ENCODE assay signal across 28 mouse cellular contexts in genomic region chr14:111738943-111739342, GRCm38 (mm10).
DNase-seq lines count a peak whose midpoint lies in the region; ATAC-seq and TF ChIP-seq lines count a peak whose summit lies in the region.
"Had no signal": no experiment of that assay in that cellular context is flagged by ENCODE, and none has a peak within 500 bp of the region (broad histone marks: within the 10 kb centered on the region; RNA-seq: fewer than 3 reads in every experiment).

No protein-coding gene starts in this region.

- no peak overlapping the region for H3K4me3 ChIP-seq in midbrain, embryonic 12.5 days
- H3K4me3 ChIP-seq in midbrain, embryonic 15.5 days: no peak overlapping the region
- H3K4me3 ChIP-seq in forebrain, embryonic 13.5 days: no peak overlapping the region
- no peak overlapping the region for H3K4me3 ChIP-seq in hindbrain, embryonic 13.5 days
- H3K4me3 ChIP-seq in heart, embryonic 10.5 days: no peak overlapping the region
- H3K4me3 ChIP-seq: erythroblast, embryonic 14.5 days; gastrocnemius, adult 2 months; heart, embryonic 12.5 days; intestine, embryonic 15.5 days had no signal

- 37% methylated on average over 5 of the region's 5 CpGs for WGBS in midbrain, embryonic 12.5 days
- WGBS in midbrain, embryonic 15.5 days: 28% methylated on average over 5 of the region's 5 CpGs
- 15% methylated on average over 5 of the region's 5 CpGs for whole genome bisulfite sequencing in forebrain, embryonic 13.5 days
- WGBS in hindbrain, embryonic 13.5 days: 30% methylated on average over 5 of the region's 5 CpGs
- WGBS in heart, embryonic 10.5 days: 74% methylated on average over 5 of the region's 5 CpGs

- no peaks in the 10 kb centered on the region for H3K27me3 ChIP-seq in midbrain, embryonic 12.5 days
- H3K27me3 ChIP-seq in midbrain, embryonic 15.5 days (replicated peaks): no peaks in the 10 kb centered on the region
- H3K27me3 ChIP-seq in forebrain, embryonic 13.5 days: no peaks in the 10 kb centered on the region
- no peaks in the 10 kb centered on the region for H3K27me3 ChIP-seq in hindbrain, embryonic 13.5 days
- H3K27me3 ChIP-seq in heart, embryonic 10.5 days (ENCODE audit: insufficient read depth, poor library complexity, severe bottlenecking): no peaks in the 10 kb centered on the region
- H3K27me3 ChIP-seq: heart, embryonic 12.5 days; intestine, embryonic 15.5 days had no signal

- TF ChIP-seq POLR2A in brain, embryonic 14.5 days (IDR thresholded peaks at IDR 0.05; ENCODE audit: borderline replicate concordance, extremely low read depth, insufficient read depth, insufficient read length, poor library complexity, severe bottlenecking): no peak

- peaks cover 4% of the 10 kb centered on the region; the same call in 1 of the 2 replicates for H3K4me1 ChIP-seq in midbrain, embryonic 12.5 days
- 0 out of 2 replicates have a peak, but pooled peaks cover 5% of the 10 kb centered on the region for H3K4me1 ChIP-seq in midbrain, embryonic 15.5 days
- H3K4me1 ChIP-seq in forebrain, embryonic 13.5 days: peaks cover 5% of the 10 kb centered on the region
- peaks cover 4% of the 10 kb centered on the region for H3K4me1 ChIP-seq in hindbrain, embryonic 13.5 days (replicated peaks)
- H3K4me1 ChIP-seq in heart, embryonic 10.5 days: no peaks in the 10 kb centered on the region
- H3K4me1 ChIP-seq: heart, embryonic 12.5 days; intestine, embryonic 15.5 days had no signal

- TF ChIP-seq CTCF in brain, embryonic 14.5 days (IDR thresholded peaks at IDR 0.05; ENCODE audit: borderline replicate concordance, extremely low read depth, insufficient read depth, insufficient read length): no peak

- DNase-seq in brain, embryonic 14.5 days (ENCODE audit: low read depth): peak; percentile 73
- DNase-seq in lung, postnatal 4 days: no peak
- no peak for DNase-seq in heart, embryonic 10.5 days (ENCODE audit: low spot score)
- no peak for DNase-seq in left cerebral cortex, adult 8-10 months (ENCODE audit: low spot score in 2 of 2)
- DNase-seq: adrenal gland, adult 2 months; adrenal gland, postnatal 36 days; B cell, adult 2 months; cerebellum, adult 2 months; cerebellum, postnatal 14 days; gastrocnemius, adult 2 months; gastrocnemius, postnatal 36 days; heart, adult 18-20 months; kidney, adult 8-10 months; layer of hippocampus, postnatal 36 days; liver; lung, adult 2 months; lung, postnatal 10 days; retina, postnatal 1 day; right cerebral cortex, postnatal 14 days had no signal

- no peaks in the 10 kb centered on the region for H3K36me3 ChIP-seq in midbrain, embryonic 12.5 days
- H3K36me3 ChIP-seq in midbrain, embryonic 15.5 days (replicated peaks): no peaks in the 10 kb centered on the region
- H3K36me3 ChIP-seq in forebrain, embryonic 13.5 days (ENCODE audit: poor library complexity, severe bottlenecking): no peaks in the 10 kb centered on the region
- no peaks in the 10 kb centered on the region for H3K36me3 ChIP-seq in hindbrain, embryonic 13.5 days
- H3K36me3 ChIP-seq in heart, embryonic 10.5 days: no peaks in the 10 kb centered on the region
- H3K36me3 ChIP-seq: heart, embryonic 12.5 days; intestine, embryonic 15.5 days had no signal

- no peak overlapping the region for H3K4me2 ChIP-seq in midbrain, embryonic 12.5 days (replicated peaks)
- H3K4me2 ChIP-seq in midbrain, embryonic 15.5 days: no peak overlapping the region
- H3K4me2 ChIP-seq in forebrain, embryonic 13.5 days: no peak overlapping the region
- H3K4me2 ChIP-seq in hindbrain, embryonic 13.5 days: no peak overlapping the region
- H3K4me2 ChIP-seq: heart, embryonic 12.5 days; intestine, embryonic 15.5 days had no signal

- no peaks in the 10 kb centered on the region for H3K9me3 ChIP-seq in midbrain, embryonic 12.5 days
- H3K9me3 ChIP-seq in midbrain, embryonic 15.5 days: no peaks in the 10 kb centered on the region
- no peaks in the 10 kb centered on the region for H3K9me3 ChIP-seq in forebrain, embryonic 13.5 days (replicated peaks)
- H3K9me3 ChIP-seq in hindbrain, embryonic 13.5 days: no peaks in the 10 kb centered on the region
- H3K9me3 ChIP-seq in heart, embryonic 10.5 days: no peaks in the 10 kb centered on the region
- H3K9me3 ChIP-seq: heart, embryonic 12.5 days; intestine, embryonic 15.5 days had no signal

- no peak overlapping the region for H3K9ac ChIP-seq in midbrain, embryonic 12.5 days (replicated peaks)
- H3K9ac ChIP-seq in midbrain, embryonic 15.5 days: no peak overlapping the region
- no peak overlapping the region for H3K9ac ChIP-seq in forebrain, embryonic 13.5 days
- H3K9ac ChIP-seq in hindbrain, embryonic 13.5 days: no peak overlapping the region
- H3K9ac ChIP-seq: heart, embryonic 12.5 days; intestine, embryonic 15.5 days; liver, embryonic 14.5 days had no signal

- no peak overlapping the region for H3K27ac ChIP-seq in midbrain, embryonic 12.5 days (replicated peaks)
- H3K27ac ChIP-seq in midbrain, embryonic 15.5 days: no peak overlapping the region
- H3K27ac ChIP-seq in forebrain, embryonic 13.5 days: no peak overlapping the region; the same call in 1 of the 2 replicates
- H3K27ac ChIP-seq in hindbrain, embryonic 13.5 days: no peak overlapping the region
- no peak overlapping the region for H3K27ac ChIP-seq in heart, embryonic 10.5 days
- H3K27ac ChIP-seq: gastrocnemius, adult 2 months; intestine, embryonic 15.5 days; kidney, postnatal 0 days; liver, embryonic 14.5 days had no signal

- ATAC-seq in midbrain, embryonic 12.5 days (ENCODE audit: low FRiP score, low read depth): 0 out of 2 replicates have a peak, but pooled peaks have one; percentile 21
- no peak for ATAC-seq in midbrain, embryonic 15.5 days (replicated peaks)
- peak; percentile 52; the same call in 1 of the 2 replicates for ATAC-seq in forebrain, embryonic 13.5 days
- ATAC-seq in hindbrain, embryonic 13.5 days (ENCODE audit: low FRiP score): 0 out of 2 replicates have a peak, but pooled peaks have one; percentile 39
- ATAC-seq: intestine, embryonic 15.5 days had no signal
